Mouse (Mus musculus): ENCODE measurements around the gene Pip4k2b.

Gene Pip4k2b

GRCm38 (mm10) chr11:97694921-97695711, 49.4 kb downstream of the Pip4k2b start:
- DNase-seq (ENCODE audit: low spot score), result no peak

DNA sequence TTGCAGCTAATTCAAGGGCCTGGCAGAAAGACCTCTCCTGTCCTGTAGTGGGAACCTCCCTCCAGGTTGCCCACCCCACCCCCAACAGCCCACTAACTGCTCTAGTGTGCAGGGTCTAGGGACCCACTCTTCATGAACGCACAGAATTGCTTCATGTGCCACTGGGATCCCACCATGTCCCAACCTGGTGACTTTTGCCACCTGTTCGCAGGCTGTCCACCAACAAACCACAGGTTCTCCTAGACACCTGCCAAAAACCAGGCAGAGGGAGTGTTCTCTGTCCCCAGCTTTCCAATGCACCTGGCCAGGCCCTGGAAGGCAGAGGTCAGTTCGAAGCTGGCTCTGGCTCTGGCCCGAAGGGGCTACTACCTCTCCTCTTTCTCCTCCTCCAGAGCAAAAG, 50.1 kb downstream of the Pip4k2b start:
- no peak for DNase-seq (ENCODE audit: low spot score)

DNA sequence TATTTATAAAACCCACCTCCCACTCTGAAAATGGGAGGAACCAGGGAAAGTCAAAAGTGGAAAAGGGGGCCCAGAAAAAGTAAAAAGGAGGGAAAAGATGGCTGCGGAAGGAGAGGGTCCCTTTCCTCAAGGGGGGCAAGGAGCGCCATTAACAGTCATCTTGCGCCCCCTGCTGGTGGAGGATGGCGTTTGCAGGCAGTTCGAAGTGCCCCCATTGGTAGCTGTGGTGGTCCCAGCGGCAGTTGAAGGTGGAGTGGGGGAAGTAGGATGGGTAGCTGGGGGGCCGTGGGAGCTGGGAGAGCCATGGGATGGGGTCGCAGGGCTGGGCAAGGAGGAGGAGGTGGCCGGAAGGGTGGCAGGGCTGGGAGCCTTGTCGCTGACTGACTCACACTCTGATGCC, 54.6 kb downstream of the Pip4k2b start:
- no peak for DNase-seq (ENCODE audit: low spot score)

- no peak for DNase-seq (ENCODE audit: low spot score)
Observed at GRCm38 (mm10) chr11:97687061-97687460, 57.4 kb downstream of the Pip4k2b start.

DNA sequence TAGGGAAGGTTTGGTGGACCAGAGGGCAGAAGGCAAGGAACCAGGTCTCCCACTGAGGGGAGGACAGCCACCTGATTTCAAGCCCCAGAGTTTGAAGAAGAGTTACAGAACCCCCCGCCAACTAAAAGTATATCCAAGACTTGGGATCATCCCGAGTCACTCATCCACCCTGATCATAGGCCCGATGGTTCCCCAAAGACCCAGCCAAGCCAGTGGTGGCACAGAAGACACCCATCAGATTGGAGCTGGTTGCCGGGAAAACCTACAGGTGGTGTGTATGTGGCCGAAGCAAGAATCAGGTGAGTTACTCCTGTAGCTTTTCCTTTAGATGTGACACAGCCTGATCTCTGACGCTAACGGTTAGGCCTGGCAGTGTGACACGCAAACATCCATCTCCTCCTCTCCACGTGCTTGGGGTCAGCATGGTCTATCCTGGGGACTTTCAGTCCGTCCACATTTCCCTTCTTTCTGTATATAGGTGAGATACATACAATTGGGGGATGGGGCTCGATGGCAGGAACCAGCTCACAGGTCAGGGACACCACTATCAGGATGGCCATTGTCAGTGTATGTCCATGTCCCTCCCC, 58.1 kb downstream of the Pip4k2b start:
- no peak for DNase-seq (ENCODE audit: low spot score)

DNA sequence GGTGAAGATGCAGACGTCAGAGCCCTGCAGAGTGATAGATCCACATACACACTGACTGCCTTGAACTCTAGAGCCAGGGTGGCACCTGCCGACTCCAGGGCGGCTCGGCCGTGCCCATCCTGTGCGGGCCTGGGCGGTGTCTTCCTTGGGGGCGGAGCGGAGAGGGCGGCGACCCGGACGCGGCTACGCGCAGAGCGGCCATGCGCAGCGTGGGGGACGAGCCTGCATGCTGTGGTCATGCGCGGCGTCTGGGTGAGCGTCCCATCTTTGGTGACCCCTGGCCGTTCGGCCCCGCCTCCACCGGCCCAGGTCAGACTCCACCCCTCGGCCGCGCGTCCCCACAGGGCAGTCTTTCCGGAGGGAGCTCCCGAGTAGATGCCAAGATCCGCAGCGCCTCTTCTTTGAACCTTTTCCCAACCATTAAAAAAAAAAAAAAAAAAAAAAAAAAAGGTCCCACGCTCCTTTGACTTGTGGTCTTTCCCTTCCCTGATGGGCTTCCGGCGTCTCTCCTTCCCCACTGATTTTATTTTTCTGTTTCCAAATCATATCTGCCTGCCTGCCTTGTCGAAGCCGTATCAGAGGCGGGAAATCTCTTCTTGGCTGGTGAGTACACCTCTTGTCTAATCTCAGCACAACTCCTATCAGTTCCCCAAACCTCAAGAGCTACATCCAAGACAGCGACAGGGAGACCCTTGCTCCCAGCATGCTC, 58.7 kb downstream of the Pip4k2b start, which contains the start of gene Cisd3:
TSS of gene Cisd3 (plus strand) at position 214 of the 709 bp plus-strand sequence.
- peak; percentile 63 for DNase-seq (ENCODE audit: low spot score)

DNA sequence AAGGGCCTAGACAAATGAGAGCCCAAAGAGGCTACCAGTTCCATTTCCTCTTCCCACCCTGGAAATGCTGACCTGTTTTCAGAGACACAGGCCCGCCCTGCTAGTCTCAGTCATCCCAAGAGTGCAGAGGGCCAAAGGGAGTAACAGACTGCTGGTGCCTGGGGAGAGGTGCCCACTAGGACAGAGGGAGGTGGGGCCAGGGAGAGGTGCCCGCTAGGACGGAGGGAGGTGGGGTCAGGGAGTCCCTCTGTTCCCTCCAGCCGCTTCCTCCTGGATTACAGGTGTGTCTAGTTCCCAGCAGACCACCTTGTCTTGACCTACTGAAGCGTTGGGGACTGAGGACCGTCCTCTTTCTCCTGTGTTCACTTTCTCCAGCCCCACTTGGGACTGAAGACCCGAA, 59.7 kb downstream of the Pip4k2b start:
- no peak for DNase-seq (ENCODE audit: low spot score)

DNA sequence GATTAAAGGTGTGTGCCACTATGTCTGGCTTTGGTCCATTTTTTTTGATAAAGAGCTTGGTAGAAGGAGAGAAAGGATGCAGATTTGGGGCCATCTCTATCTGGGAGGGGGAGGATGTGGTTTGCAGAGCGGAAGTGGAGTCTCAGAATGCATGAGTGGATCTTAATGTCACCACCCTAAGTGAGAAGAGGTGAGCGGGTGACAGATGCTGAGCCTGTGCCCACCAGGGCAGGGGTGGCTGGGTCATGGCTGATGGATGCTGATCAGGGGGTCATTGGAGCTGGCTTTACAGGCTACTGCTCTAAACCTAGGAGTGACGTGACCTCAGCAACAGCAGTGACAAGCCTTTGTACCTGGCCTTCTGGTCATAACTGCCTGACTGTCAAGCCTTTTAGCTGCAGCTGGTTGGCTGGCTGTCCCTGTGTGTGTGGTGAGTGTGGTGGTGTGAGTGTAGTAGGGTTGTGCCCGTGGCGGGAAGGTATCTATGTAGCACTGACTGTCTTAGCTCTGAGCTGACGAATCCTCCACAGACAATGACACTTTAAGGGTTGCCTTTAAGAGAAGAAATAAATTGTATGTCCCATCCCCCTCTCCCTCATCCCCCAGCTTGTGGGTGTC, 60.3 kb downstream of the Pip4k2b start:
- DNase-seq (ENCODE audit: low spot score), result no peak

- no peak for DNase-seq (ENCODE audit: low spot score)
Observed at GRCm38 (mm10) chr11:97682504-97683055, 61.9 kb downstream of the Pip4k2b start.

- no peak for DNase-seq (ENCODE audit: low spot score)
Observed at GRCm38 (mm10) chr11:97680430-97680829, 64.1 kb downstream of the Pip4k2b start.

GRCm38 (mm10) chr11:97678301-97678700, 66.2 kb downstream of the Pip4k2b start:
- DNase-seq (ENCODE audit: low spot score), result no peak

- no peak for DNase-seq (ENCODE audit: low spot score)
Observed at GRCm38 (mm10) chr11:97677842-97678241, 66.7 kb downstream of the Pip4k2b start.

DNA sequence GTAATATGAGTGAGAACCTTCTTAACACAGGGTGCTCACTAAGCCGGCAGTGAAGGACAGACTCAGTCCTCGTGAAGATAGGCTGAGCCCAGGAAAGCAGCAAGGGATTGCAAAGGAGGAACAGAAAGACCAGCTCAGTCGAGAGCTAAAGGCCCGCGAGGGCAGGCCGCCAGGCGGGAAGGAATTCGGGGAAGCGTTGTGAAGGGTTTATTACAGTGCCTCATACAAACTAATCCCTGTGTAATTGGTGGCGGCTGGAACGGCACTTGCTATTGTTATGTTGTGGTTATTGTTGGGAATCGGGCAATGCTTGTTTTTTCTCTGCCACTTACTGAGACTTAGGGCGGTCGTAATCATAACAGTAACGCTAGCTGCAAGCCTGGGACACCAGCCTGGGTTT, 67.1 kb downstream of the Pip4k2b start:
- DNase-seq (ENCODE audit: low spot score), result no peak

DNA sequence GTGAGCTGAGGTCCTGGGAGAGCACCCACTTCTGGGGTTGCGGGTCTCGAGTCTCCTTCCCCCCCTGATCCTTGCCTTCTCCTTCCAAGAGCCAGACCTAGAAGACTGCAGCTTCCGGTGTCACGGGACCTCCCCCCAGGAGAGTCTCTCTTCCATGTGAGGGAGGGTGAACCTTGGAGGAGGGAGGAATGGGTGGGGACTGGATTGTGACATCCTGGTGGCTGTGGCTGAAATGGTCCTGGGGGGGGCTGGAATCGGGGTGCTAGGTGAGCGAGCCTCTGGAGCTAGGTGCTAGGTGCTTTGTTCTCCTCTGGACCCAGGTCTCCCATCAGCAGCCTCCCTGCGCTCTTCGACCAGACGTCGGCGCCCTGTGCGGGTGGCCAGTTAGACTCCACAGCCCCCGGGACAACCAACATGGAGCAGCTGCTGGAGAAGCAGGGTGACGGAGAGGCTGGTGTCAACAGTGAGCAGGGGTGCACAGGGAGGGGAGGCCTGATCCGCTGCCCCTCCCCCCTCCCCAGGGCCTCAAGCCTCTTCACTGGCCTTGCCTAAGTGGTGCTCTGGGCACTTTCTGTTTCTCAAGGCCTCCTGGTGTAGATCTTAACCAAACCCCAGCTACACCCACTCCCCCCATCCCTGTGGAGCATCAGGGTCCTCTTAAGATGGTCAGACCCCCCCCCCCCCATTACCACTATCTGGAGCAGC, 68.3 kb downstream of the Pip4k2b start:
- DNase-seq (ENCODE audit: low spot score), result no peak

DNA sequence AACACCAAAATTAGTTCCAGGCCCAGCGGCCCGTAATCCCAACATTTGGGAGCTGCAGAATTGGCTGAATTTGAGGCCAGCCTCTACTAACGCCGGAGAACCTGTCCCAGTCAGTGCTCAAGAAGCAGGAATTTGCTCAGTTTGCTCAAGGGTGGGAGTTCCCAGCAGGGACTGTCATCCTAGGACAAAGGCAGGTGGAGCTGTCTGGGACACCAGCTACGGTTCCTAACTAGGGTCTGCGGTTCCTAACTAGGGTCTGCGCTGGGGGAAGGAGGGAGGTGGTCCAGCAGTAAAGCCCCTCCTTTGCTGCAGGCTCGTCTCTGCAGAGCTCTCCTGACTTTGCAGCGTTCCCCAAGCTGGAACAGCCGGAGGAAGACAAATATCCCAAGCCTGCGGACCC, 71.4 kb downstream of the Pip4k2b start:
- DNase-seq (ENCODE audit: low spot score), result no peak

DNA sequence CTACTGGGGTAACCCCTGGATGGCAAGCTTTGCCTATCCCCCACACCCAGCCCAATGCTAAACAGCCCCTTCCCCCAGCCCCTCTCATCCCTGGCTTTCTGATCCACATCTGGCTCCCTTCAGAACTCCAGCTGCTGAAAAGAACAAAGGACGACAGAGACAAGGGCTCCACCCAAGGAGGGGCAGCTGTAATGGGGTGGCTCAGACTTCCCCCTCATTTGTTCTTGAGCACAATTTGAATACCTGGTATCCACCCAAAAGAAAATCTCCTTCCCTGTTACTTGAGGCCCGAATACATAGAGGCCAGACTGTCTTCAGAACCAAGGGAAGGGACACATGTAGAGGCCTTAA, 73.4 kb downstream of the Pip4k2b start:
- no peak for DNase-seq (ENCODE audit: low spot score)

GRCm38 (mm10) chr11:97670234-97671176, 74.0 kb downstream of the Pip4k2b start:
- DNase-seq (ENCODE audit: low spot score), result no peak

DNA sequence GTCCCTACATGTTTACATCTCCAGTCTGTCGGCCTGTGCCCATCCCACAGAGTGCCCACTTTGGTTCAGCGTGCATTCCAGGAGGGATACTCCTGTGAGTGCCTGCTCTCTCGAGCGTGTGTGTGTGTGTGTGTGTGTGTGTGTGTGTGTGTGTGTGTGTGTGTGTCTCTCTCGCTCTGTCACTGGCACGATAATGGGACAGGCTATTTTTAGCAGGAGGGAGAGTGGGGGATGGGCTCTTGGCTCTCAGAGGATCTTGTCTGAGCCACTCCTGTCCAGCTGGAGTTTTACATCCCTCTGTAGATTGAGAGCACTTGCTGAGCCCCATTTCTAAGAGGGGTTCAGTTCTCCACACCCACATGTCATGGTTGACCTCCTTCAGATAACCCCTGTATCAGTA, 74.7 kb downstream of the Pip4k2b start:
- DNase-seq (ENCODE audit: low spot score), result no peak

DNA sequence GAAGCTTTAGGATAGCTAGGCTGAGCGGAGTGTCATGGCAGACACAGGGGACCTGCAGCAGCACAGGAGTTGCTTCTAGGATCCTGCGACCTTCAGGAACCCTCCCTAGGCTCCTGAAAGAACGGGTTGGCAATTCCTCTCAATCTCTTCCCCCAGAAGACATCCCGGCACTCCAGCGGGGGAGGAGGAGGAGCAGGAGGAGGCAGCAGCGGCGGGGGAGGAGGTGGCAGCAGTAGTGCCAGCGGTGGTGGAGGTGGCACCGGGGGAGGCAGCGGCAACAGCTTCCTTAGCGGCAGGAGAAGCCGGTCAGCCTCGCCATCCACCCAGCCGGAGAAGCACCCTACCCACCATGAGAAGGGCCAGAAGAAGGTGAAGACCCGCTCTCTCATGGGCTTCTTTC, 75.2 kb downstream of the Pip4k2b start:
- DNase-seq (ENCODE audit: low spot score), result no peak

- no peak for DNase-seq (ENCODE audit: low spot score)
Observed at GRCm38 (mm10) chr11:97668160-97668559, 76.3 kb downstream of the Pip4k2b start.

GRCm38 (mm10) chr11:97666794-97667193, 77.7 kb downstream of the Pip4k2b start:
- no peak for DNase-seq (ENCODE audit: low spot score)
